Mouse (Mus musculus) heart, embryonic 16.5 days (tissue): Measurements from ENCODE around the gene Crygn. TPM values are rescaled to one million over a fixed set of nuclear protein-coding genes. Genes with fewer than 3 reads are reported as not detected.

Experiments
- ATAC-seq: fragments of 200-750 bp; cut with Nextera tagmentation; replicated peaks from 2 replicates; pipeline ENCODE4 v1.8.0; 2017; ENCODE audit warnings: moderate number of reproducible peaks; ENCODE audit not compliant: insufficient read depth, low FRiP score; ENCODE audit errors: extremely low read depth
- H3K27ac ChIP-seq: fragments of 300-500 bp; sonication (generic); 2 replicates; pipeline ENCODE4 v1.5.1; 2014; ENCODE audit warnings: mild to moderate bottlenecking, low read length, control low read depth, moderate library complexity
- H3K27me3 ChIP-seq: fragments of 300-500 bp; sonication (generic); 2 replicates; pipeline ENCODE4 v1.6.1; 2014; ENCODE audit warnings: low read length, mixed read lengths; ENCODE audit not compliant: control insufficient read depth, insufficient read depth
- H3K36me3 ChIP-seq: fragments of 300-500 bp; sonication (generic); 2 replicates; pipeline ENCODE4 v1.6.1; 2014; ENCODE audit not compliant: control insufficient read depth, insufficient read depth
- H3K4me1 ChIP-seq: fragments of 300-500 bp; sonication (generic); 2 replicates; pipeline ENCODE4 v1.6.1; 2014; ENCODE audit warnings: low read length, mixed read lengths; ENCODE audit not compliant: control insufficient read depth, insufficient read depth
- H3K4me2 ChIP-seq: fragments of 300-500 bp; sonication (generic); 2 replicates; pipeline ENCODE4 v1.6.1; 2014; ENCODE audit warnings: low read depth, mild to moderate bottlenecking, control low read depth, low read length
- H3K4me3 ChIP-seq: fragments of 300-500 bp; sonication (generic); 2 replicates; pipeline ENCODE4 v1.5.1; 2014; ENCODE audit warnings: mild to moderate bottlenecking, control low read depth, low read length
- H3K9ac ChIP-seq: fragments of 300-500 bp; sonication (generic); 2 replicates; pipeline ENCODE4 v1.6.1; 2014; ENCODE audit warnings: low read length, control low read depth
- H3K9me3 ChIP-seq: fragments of 300-500 bp; sonication (generic); replicated peaks from 2 replicates; pipeline ENCODE4 v1.6.1; 2016; ENCODE audit warnings: low read length; ENCODE audit not compliant: control insufficient read depth
- WGBS: fragments of 180-500 bp; shearing (Covaris S2); extraction: QIAGEN DNeasy Blood & Tissue Kit; methylation state at CpG from one replicate; pipeline ENCODE4 v1.1.7; 2014; 5-methylcytosine and 5-hydroxymethylcytosine counted together
- polyA plus RNA-seq: library from polyadenylated mRNA; unstranded; fragments of >200 nt; fragmentation: Nextera tagmentation; extraction: Ambion mirVana; gene quantifications from 2 replicates; pipeline ENCODE4 v1.2.1, GENCODE M21; 2015

The Crygn gene
- polyA plus RNA-seq, 1 experiment from 2014 or later: 1.7 TPM

- Histone ChIP-seq H3K9me3 (no peaks in the 10 kb centered on the region), H3K4me3 (no peak overlapping the region), H3K9ac (no peak overlapping the region), H3K4me1 (peaks cover 24% of the 10 kb centered on the region), H3K27ac (peak overlapping the region; percentile 52), H3K4me2 (no peak overlapping the region), H3K27me3 (peaks cover 8% of the 10 kb centered on the region), H3K36me3 (no peaks in the 10 kb centered on the region)
- WGBS: 47% methylated on average over 5 of the region's 5 CpGs
- ATAC-seq: no peak
Observed at GRCm38 (mm10) chr5:24724805-24725204, 33.0 kb downstream of the Crygn start.

- Histone ChIP-seq H3K9ac (no peak overlapping the region), H3K9me3 (no peaks in the 10 kb centered on the region), H3K27ac (peak overlapping the region; percentile 52), H3K36me3 (no peaks in the 10 kb centered on the region), H3K27me3 (peaks cover 3% of the 10 kb centered on the region), H3K4me1 (peaks cover 24% of the 10 kb centered on the region), H3K4me3 (no peak overlapping the region), H3K4me2 (no peak overlapping the region)
- ATAC-seq: no peak
- WGBS: 75% methylated on average over 5 of the region's 5 CpGs
Observed at GRCm38 (mm10) chr5:24724270-24724634, 33.6 kb downstream of the Crygn start.

- Histone ChIP-seq H3K4me1 (peaks cover 24% of the 10 kb centered on the region), H3K9ac (no peak overlapping the region), H3K9me3 (no peaks in the 10 kb centered on the region), H3K27me3 (no peaks in the 10 kb centered on the region), H3K4me2 (no peak overlapping the region), H3K4me3 (no peak overlapping the region), H3K36me3 (no peaks in the 10 kb centered on the region), H3K27ac (peak overlapping the region; percentile 2; the same call in 1 of the 2 replicates)
- no peak for ATAC-seq
- 72% methylated on average over 11 of the region's 11 CpGs for WGBS
Observed at GRCm38 (mm10) chr5:24723527-24724269, 34.1 kb downstream of the Crygn start.

DNA sequence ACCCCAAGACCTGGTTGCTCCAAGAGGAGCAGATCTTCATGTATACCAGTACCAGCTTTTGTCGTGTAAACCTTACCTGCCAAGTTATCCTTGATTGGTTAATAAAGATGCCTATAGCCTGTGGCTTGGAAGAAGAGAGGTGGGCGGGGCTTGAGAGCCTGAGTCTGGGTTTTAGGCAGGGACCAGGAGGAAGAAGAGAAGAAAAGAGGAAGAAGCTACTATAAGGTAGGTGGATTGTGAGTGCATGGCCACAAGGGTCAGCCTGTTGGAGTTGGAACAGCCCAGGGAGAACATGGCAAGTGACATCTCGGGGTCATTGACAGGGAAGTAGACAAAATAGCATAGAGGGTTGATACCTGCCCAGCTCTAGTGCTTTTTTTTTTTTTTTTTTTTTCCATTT, 38.0 kb downstream of the Crygn start:
- no peak overlapping the region for H3K4me3 ChIP-seq
- no peaks in the 10 kb centered on the region for H3K27me3 ChIP-seq
- H3K9ac ChIP-seq: no peak overlapping the region
- H3K4me2 ChIP-seq: no peak overlapping the region
- 78% methylated on average over 3 of the region's 3 CpGs for WGBS
- no peaks in the 10 kb centered on the region for H3K36me3 ChIP-seq
- H3K9me3 ChIP-seq: no peaks in the 10 kb centered on the region
- H3K27ac ChIP-seq: no peak overlapping the region
- peaks cover 9% of the 10 kb centered on the region for H3K4me1 ChIP-seq
- no peak for ATAC-seq

DNA sequence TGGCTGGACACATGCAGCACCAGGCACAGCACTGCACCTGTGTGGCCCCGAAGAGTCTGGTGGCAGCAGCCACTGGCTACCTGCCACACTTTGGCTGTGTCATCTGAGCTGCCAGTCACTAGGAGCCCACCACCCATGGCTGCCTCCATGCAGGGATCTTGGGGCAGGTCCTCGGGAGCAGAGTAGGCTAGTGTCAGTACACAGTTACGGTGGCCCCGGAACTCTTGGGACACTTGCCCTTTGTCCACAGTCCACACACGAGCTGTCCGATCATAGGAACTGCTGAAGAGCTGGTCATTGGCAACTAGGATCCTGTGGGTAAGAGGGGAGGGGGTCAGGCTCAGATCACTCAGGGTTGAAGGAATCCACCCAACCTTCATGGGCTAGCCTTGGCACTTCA, 39.7 kb downstream of the Crygn start:
- no peak overlapping the region for H3K9ac ChIP-seq
- no peak overlapping the region for H3K4me2 ChIP-seq
- peaks cover 4% of the 10 kb centered on the region; the same call in 1 of the 2 replicates for H3K4me1 ChIP-seq
- no peak overlapping the region for H3K4me3 ChIP-seq
- no peaks in the 10 kb centered on the region for H3K27me3 ChIP-seq
- no peaks in the 10 kb centered on the region for H3K9me3 ChIP-seq
- no peak overlapping the region for H3K27ac ChIP-seq
- 90% methylated on average over 6 of the region's 6 CpGs for WGBS
- ATAC-seq: no peak
- no peaks in the 10 kb centered on the region for H3K36me3 ChIP-seq

GRCm38 (mm10) chr5:24713987-24714386, 43.8 kb downstream of the Crygn start:
- H3K4me1 ChIP-seq: peaks cover 13% of the 10 kb centered on the region; the same call in 1 of the 2 replicates
- peaks cover 17% of the 10 kb centered on the region for H3K36me3 ChIP-seq
- no peaks in the 10 kb centered on the region for H3K27me3 ChIP-seq
- ATAC-seq: no peak
- H3K4me3 ChIP-seq: no peak overlapping the region
- no peak overlapping the region for H3K4me2 ChIP-seq
- 77% methylated on average over 6 of the region's 6 CpGs for WGBS
- H3K9ac ChIP-seq: no peak overlapping the region
- H3K27ac ChIP-seq: no peak overlapping the region
- H3K9me3 ChIP-seq: peaks cover 6% of the 10 kb centered on the region; the same call in 1 of the 2 replicates

DNA sequence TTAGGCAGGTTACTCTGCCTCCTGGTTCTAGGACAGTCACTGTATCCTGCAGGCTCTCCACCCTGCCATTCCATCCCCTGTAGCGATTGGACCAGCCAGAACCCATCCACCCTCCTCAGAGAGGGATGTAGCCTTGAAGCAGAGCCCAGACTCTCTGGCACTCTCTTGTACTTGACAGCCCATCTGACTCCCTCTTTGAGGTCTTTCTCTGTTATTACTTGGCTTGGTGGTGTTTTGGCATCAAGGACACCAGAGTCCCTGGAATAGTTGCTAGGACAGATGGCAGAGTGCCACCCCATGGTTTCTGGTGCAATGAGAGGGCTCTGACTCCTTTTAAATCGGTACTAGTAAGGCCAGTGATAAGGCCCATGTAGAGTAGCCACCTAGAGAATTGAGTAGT, 44.6 kb downstream of the Crygn start:
- ATAC-seq: no peak
- Histone ChIP-seq H3K4me1 (peaks cover 13% of the 10 kb centered on the region; the same call in 1 of the 2 replicates), H3K9ac (no peak overlapping the region), H3K36me3 (peaks cover 24% of the 10 kb centered on the region), H3K4me2 (no peak overlapping the region), H3K9me3 (peaks cover 6% of the 10 kb centered on the region; the same call in 1 of the 2 replicates), H3K27ac (no peak overlapping the region), H3K27me3 (no peaks in the 10 kb centered on the region), H3K4me3 (no peak overlapping the region)
- 67% methylated on average over 2 of the region's 2 CpGs for WGBS

GRCm38 (mm10) chr5:24711615-24712014, 46.2 kb downstream of the Crygn start:
- Histone ChIP-seq H3K4me2 (no peak overlapping the region), H3K27ac (no peak overlapping the region), H3K9ac (no peak overlapping the region), H3K4me1 (peaks cover 13% of the 10 kb centered on the region; the same call in 1 of the 2 replicates), H3K4me3 (no peak overlapping the region), H3K36me3 (peaks cover 38% of the 10 kb centered on the region), H3K9me3 (peaks cover 6% of the 10 kb centered on the region; the same call in 1 of the 2 replicates), H3K27me3 (no peaks in the 10 kb centered on the region)
- ATAC-seq: no peak
- WGBS: 93% methylated on average over 6 of the region's 6 CpGs

DNA sequence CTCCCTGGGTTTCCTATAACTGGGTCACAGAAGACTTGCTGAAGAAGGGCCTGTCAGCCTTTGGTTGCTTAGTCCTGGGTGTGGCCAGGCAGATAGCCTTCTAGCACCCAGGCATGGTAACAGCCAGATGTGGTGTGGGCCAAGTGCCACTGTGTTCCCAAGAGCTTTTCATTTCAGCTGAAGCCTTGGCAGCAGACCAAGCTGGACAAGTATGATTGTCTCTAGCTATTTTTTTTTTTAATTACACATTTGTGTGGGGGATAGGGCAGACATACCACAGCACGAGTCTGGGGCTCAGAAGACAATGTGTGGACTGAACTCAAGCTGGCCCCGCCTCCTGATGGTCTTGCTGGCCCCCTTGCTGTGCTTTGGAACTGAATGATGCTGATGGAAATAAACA, 47.8 kb downstream of the Crygn start:
- Histone ChIP-seq H3K4me1 (peaks cover 13% of the 10 kb centered on the region; the same call in 1 of the 2 replicates), H3K9me3 (peaks cover 6% of the 10 kb centered on the region; the same call in 1 of the 2 replicates), H3K27me3 (no peaks in the 10 kb centered on the region), H3K27ac (0 out of 2 replicates have a peak overlapping the region, but pooled peaks have one; percentile 19), H3K4me3 (no peak overlapping the region), H3K4me2 (no peak overlapping the region), H3K9ac (no peak overlapping the region), H3K36me3 (peaks cover 43% of the 10 kb centered on the region)
- 58% methylated on average over 2 of the region's 2 CpGs for WGBS
- ATAC-seq: no peak
